Mouse (Mus musculus): ENCODE measurements around the gene Rhob.
A peak's percentile ranks its signal among the peaks of the same experiment; 100 is the strongest.

GRCm38 (mm10) chr12:8487959-8488651, 11.7 kb downstream of the Rhob start:
- TF ChIP-seq USF1 (IDR thresholded peaks at IDR 0.05; ENCODE audit: low read depth) (peak; percentile 75), MAX (IDR thresholded peaks at IDR 0.05; ENCODE audit: low read depth) (no peak), POLR2A (IDR thresholded peaks at IDR 0.05; ENCODE audit: insufficient read length, low read depth) (no peak), MYOG (IDR thresholded peaks at IDR 0.05; ENCODE audit: control insufficient read depth in 1 of 3, insufficient read depth in 1 of 3, insufficient read length in 2 of 3, low read depth in 2 of 3) (no peak), REST (IDR thresholded peaks at IDR 0.05; ENCODE audit: insufficient read depth, insufficient read length) (no peak), MYOD1 (IDR thresholded peaks at IDR 0.05; ENCODE audit: control insufficient read depth in 1 of 3, insufficient read length in 2 of 3, low read depth in 2 of 3) (no peak)
